Mouse (Mus musculus) layer of hippocampus, postnatal 14 days (tissue): ENCODE measurements around the gene Slc22a12. TPM values are rescaled to one million over a fixed set of nuclear protein-coding genes. Genes with fewer than 3 reads are reported as not detected.

Experiments
- DNase-seq, 2 experiments: peaks; one replicate each; pipeline ENCODE4 v3.0.0; 2021 to 2022; ENCODE audit warnings: low spot score in 2 of 2, mixed read lengths in 1 of 2
- total RNA-seq, 2 experiments: library from RNA; stranded (reverse); gene quantifications; 2 replicates each; pipeline ENCODE4 v1.2.3; 2021

Slc22a12 gene
- total RNA-seq, 2 experiments from 2014 or later = 1.5 to 2.4 TPM

- no peak for DNase-seq
Measured at GRCm38 (mm10) chr19:6516153-6516552, 26.7 kb downstream of the Slc22a12 start.

DNA sequence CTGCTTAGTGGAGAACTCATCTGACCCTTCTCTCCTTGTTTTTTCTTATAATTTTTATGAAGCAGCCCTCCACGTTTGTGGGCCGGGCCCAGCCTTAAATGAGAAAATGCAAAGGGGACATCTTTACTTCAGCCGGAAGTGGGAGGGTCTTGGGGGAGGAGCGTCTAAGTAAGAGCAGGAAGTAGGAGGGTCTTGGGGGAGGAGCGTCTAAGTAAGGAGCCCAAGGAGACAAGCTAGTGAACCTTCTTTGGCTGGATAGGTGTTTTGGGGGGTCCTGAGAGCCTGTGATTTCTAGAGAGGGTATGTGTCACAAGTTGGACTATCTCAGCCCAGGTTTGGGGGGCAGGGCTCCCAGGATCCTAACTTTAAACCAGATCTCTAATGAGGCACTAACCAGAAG lies 27.4 kb downstream of the Slc22a12 start:
- no peak for DNase-seq

- no peak for DNase-seq
Measured at GRCm38 (mm10) chr19:6514940-6515339, 27.9 kb downstream of the Slc22a12 start.

- no peak for DNase-seq
Measured at GRCm38 (mm10) chr19:6513389-6514139, 29.3 kb downstream of the Slc22a12 start.

- no peak for DNase-seq
Measured at GRCm38 (mm10) chr19:6510546-6510945, 32.3 kb downstream of the Slc22a12 start.

DNA sequence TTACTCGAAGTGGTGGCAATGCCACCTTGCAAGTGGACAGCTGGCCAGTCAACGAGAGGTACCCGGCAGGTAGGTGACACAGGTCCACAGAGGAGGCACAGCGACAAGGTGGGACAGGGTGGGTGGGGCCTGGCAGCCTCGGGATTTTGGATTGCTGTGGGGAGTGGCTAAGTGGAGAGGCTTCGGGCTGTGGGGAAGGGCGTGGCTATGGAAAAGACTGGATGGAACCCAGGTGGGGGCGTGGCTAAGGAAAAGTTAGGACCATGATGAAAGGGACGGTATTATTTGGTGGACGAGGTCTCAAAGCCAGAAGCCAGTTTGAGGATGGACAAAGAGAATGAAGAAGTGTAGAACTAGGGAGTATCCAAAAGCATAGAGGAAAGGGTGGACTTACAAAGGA lies 33.0 kb downstream of the Slc22a12 start:
- no peak for DNase-seq

- DNase-seq = no peak
Measured at GRCm38 (mm10) chr19:6507393-6507792, 35.4 kb downstream of the Slc22a12 start.

GRCm38 (mm10) chr19:6504656-6505045 lies 38.2 kb downstream of the Slc22a12 start:
- DNase-seq = no peak

DNA sequence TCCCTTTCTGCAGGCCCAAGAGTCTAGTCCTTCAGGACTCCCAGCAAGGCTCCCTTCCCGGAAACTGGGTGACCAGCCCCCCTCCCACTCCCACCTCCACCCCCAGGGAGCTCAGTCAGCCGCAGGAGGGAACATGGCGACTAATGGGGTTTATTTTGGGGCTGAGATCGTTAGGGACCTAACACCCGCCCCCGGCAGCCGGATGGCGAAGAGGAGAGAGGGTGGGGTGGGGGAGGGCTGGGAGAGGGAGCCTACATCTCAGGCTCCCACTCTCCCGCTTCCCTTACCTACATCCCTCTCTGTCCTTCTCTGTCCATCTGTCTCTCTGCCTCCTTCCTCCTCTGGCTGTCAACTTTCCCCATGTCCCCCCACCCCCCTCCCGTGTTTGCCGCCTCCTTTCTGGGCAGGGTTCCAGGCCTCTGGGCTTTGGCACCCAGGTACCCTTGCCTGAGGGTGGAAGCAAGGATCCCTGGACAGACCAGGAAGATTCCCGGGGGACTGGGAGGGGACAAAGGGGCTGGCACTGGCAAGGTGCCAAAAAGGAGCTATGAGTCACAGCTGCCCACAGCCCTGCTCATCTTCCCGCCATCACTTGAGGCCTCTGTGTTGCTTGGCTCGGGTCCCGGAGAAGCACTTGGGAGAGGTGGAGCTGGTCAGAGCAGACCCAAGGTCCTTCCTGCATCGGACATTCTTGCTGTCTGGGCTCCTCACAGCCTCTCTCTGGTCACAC lies 38.7 kb downstream of the Slc22a12 start:
- DNase-seq = peak in 1 of 2 experiments; percentile 54

DNA sequence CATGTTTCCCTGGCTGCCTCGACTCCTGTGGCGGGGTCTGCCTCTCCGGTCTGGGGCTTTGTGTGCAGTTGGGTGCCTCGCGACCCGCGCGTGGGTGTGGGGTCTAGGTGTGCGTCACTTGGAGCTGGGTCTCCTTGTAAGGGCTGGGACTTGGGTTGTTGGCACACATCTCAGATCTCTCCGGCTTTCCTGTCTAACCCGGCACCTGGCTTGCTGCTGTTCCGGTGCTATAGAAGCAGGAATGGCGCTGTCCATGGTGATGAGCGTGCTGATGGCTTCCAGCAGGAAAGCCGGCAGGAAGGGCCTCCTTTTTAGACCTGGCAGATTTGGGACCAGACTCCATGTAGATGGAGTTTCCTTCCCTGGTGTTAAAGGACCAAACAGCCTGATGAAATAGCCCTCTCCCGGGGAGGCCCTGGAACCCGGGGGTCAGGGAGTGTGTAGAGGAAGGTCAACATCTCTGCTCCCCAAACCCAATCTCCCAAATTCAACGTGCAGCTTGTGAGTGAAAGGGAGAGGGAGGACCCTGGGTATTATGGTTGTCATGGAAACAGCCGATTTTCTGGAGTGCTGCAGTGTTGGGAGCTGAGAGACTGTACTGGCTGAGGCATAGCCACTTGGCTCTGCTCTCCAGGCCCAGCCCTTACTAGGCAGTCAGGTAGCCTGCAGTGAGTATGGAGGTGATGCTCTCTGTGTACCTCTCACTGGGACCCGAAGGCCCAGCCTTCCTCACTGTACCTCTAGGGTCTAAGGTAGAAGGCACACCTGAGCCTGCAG lies 40.1 kb downstream of the Slc22a12 start:
- DNase-seq = peak; percentile 53 to 69

DNA sequence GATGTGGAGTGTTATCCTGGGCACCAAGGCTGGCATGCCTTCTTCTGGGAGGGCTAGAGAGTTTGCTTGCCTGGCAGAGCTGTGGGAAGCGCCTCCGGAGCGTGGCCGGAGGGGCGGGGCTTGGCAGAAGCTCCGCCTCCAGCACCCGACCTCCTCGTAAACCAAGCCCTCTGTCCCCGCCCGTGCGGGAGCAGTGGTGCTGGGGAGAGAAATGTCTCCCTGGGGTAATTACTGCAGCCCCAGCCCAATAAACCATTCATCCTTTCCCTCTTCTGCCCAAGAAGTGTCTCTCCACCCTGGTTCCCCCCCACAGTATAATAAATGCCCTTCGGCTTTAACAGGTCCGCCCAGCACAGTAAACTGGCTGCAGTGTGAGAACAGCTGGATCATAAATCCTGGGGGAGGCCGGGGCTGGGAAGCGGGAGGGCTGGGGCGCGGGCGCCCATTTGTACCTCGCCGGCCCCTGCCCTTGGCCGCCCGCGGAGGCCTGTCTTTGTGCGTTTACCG lies 40.7 kb downstream of the Slc22a12 start:
- peak; percentile 76 to 83 for DNase-seq

GRCm38 (mm10) chr19:6500636-6501025 lies 42.2 kb downstream of the Slc22a12 start:
- DNase-seq = no peak

DNA sequence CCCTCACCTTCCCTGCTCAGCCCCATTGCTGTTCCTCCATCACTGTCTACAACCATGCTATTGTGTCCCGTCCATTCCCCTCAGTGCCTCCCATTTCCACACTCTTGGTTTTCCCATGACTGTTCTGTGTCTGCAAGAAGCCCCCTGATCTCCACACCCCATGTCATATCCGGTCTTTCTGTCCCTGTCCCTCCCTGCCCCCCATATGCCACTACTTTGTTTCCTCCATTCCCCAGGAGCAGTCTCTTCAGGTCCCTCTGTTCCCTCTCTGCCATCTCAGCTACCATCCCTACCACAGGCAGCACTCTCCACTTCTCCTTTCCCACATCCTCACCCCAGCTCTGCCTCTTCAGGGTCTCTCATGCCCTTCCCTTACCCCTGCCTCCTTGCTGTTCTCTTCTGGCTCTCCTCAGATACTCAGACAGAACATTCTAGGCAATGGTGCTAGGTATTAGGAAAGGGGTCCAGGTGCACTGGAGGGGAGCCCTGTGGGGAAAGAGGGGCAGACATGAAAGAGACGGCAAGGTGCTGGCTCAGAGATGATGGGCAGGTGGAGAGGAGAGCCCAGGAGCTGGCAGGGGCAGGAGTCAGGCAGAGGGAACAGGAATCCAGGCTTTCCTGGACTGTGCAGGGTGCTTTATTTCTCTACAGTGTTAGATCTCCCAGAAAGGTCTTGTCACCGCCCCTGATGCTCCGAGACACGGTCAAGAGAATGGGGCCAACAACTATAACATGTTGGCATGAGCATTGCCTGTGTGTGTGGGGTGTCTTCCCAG lies 42.8 kb downstream of the Slc22a12 start:
- DNase-seq = no peak

DNA sequence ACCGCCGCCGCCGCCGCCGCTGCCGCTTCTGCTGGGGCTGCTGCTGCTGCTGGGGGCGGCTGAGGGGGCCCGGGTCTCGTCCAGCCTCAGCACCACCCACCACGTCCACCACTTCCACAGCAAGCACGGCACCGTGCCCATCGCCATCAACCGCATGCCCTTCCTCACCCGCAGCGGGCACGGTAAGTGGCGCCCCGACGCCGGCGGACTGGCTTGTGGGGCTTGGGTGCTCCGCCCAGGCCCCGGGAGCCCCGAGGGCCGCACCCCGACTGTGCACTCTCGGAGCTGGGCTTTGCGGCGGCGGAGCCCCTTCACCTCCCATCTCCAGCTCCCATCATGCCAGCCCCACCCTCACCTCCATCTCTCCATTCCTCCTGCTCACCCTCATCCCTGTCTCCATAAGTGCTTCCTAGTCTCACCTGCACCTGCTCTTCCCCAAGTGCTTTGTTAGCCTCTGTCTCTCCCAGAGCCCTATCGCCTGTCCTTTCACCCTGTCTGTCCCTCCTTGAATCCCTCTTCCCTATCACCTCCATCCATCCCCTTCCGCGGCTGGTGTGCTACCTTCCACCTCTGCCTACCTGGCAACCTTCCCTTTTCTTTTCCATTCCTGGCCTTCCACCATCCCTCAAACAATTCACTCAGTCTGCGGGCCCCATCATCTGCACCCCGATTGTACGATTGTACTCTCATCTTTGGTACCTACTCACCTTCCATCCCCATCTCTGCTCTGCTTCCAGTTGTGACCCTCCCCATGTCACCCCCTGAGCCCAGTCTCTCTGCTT lies 44.3 kb downstream of the Slc22a12 start:
- no peak for DNase-seq

- no peak for DNase-seq
Measured at GRCm38 (mm10) chr19:6497803-6498202, 45.0 kb downstream of the Slc22a12 start.

- DNase-seq = peak; percentile 62 to 79
Measured at GRCm38 (mm10) chr19:6497150-6497801, 45.6 kb downstream of the Slc22a12 start.

DNA sequence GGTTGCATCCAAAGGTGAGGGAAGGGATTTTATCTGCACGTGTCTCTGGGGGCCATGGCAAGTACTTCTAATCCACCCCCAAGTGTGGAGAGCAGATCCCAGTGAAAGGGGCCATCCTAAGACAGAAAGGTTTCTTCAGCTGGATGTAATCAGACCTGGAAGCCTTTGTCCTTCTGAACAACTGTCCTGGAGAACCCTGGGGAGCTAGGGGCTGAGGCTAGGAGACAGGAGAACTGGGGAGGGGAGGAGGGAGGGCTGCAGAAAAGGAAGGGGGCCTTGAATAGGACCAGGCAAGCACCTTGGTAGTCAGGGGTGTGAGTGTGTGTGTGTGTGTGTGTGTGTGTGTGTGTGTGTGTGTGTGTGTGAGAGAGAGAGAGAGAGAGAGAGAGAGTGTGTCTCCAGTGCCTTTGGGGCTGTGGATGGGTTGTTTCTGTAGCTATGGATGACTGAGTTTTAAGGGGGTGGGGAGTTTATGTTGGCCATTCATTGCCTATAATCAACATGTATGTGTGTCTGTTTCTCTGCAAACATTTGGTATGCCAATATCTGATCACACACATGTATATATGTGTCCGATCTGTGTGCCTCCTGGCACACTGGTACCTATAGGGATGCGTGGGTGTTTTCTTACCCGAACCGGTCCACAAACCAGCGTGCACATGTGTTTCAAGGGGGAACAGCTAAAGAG lies 46.2 kb downstream of the Slc22a12 start:
- DNase-seq = no peak

DNA sequence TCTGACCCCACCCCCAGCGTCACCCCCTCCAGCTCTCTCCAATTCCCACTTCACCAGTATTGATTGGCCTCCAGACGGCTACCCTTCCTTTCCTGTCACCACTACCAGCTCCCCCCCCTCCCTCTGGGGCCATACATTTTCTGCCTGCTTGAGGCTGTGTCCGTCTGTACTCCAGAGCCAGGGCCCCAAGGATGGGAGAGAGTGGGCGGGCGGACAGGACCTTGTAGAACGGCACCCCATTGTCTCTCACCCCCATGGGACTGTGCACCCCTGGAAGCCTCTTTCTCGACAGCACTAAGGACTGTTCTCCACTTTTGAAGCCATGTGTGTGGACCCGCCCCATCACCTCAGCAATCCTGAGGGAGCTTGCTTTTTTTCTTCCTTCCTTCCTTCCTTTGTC lies 47.1 kb downstream of the Slc22a12 start:
- DNase-seq = no peak
